Comparison of ENCODE assay signal across 8 mouse cellular contexts in genomic region chr12:108894432-108894816, GRCm38 (mm10). TPM values are rescaled to one million over a fixed set of nuclear protein-coding genes. Genes with fewer than 3 reads are reported as not detected.
DNase-seq lines count a peak whose midpoint lies in the region; ATAC-seq lines count a peak whose summit lies in the region.

No protein-coding gene starts in this region.

- no peak for DNase-seq in kidney, postnatal 10 days
- no peak for DNase-seq in right cerebral cortex, adult 2 months (ENCODE audit: low spot score in 2 of 2)
- DNase-seq in urinary bladder, adult 18-20 months (ENCODE audit: low spot score in 2 of 2) = no peak
- DNase-seq in thymus, adult 18-20 months = no peak

- no peak for ATAC-seq in kidney, embryonic 14.5 days (ENCODE audit: low FRiP score, low TSS enrichment)
- peak; percentile 65 for ATAC-seq in hindbrain, embryonic 13.5 days (ENCODE audit: low FRiP score)
- ATAC-seq in midbrain, embryonic 13.5 days = no peak; the same call in none of the 2 replicates

- peak overlapping the region; percentile 72 for H3K9ac ChIP-seq in kidney, embryonic 14.5 days (ENCODE audit: low read depth, low read length)
- peak overlapping the region; percentile 83 for H3K9ac ChIP-seq in hindbrain, embryonic 13.5 days
- H3K9ac ChIP-seq in midbrain, embryonic 13.5 days (replicated peaks) = peak overlapping the region; percentile 69

- H3K4me1 ChIP-seq in kidney, embryonic 14.5 days (ENCODE audit: control insufficient read depth, insufficient read depth, low read length) = peaks cover 18% of the 10 kb centered on the region
- peaks cover 4% of the 10 kb centered on the region; the same call in 1 of the 2 replicates for H3K4me1 ChIP-seq in brown adipose tissue, adult 24 weeks (ENCODE audit: control insufficient read depth, insufficient read depth, insufficient read length, low read length)
- H3K4me1 ChIP-seq in hindbrain, embryonic 13.5 days (replicated peaks) = peaks cover 28% of the 10 kb centered on the region
- peaks cover 25% of the 10 kb centered on the region for H3K4me1 ChIP-seq in midbrain, embryonic 13.5 days (replicated peaks)

- WGBS in kidney, embryonic 14.5 days = 2% methylated on average over 7 of the region's 7 CpGs
- 2% methylated on average over 7 of the region's 7 CpGs for WGBS in hindbrain, embryonic 13.5 days
- WGBS in midbrain, embryonic 13.5 days = 5% methylated on average over 7 of the region's 7 CpGs

- H3K27ac ChIP-seq in kidney, embryonic 14.5 days (ENCODE audit: low read depth, low read length) = no peak overlapping the region
- H3K27ac ChIP-seq in brown adipose tissue, adult 24 weeks (replicated peaks; ENCODE audit: low read depth, low read length) = peak overlapping the region; percentile 80
- H3K27ac ChIP-seq in hindbrain, embryonic 13.5 days = peak overlapping the region; percentile 74
- peak overlapping the region; percentile 6; the same call in 1 of the 2 replicates for H3K27ac ChIP-seq in midbrain, embryonic 13.5 days

- no peaks in the 10 kb centered on the region for H3K27me3 ChIP-seq in kidney, embryonic 14.5 days (ENCODE audit: control insufficient read depth, insufficient read depth, low read length)
- no peaks in the 10 kb centered on the region for H3K27me3 ChIP-seq in hindbrain, embryonic 13.5 days
- H3K27me3 ChIP-seq in midbrain, embryonic 13.5 days = no peaks in the 10 kb centered on the region

- H3K36me3 ChIP-seq in kidney, embryonic 14.5 days (ENCODE audit: control insufficient read depth, insufficient read depth, low read length) = 0 out of 2 replicates have a peak, but pooled peaks cover 10% of the 10 kb centered on the region
- H3K36me3 ChIP-seq in hindbrain, embryonic 13.5 days = peaks cover 24% of the 10 kb centered on the region
- peaks cover 21% of the 10 kb centered on the region for H3K36me3 ChIP-seq in midbrain, embryonic 13.5 days

- peak overlapping the region; percentile 96 for H3K4me3 ChIP-seq in kidney, embryonic 14.5 days (ENCODE audit: low read length)
- peak overlapping the region; percentile 76 for H3K4me3 ChIP-seq in brown adipose tissue, adult 24 weeks (ENCODE audit: insufficient read depth, low read depth, low read length)
- peak overlapping the region; percentile 91 for H3K4me3 ChIP-seq in hindbrain, embryonic 13.5 days
- peak overlapping the region; percentile 86 for H3K4me3 ChIP-seq in midbrain, embryonic 13.5 days (replicated peaks)

- H3K4me2 ChIP-seq in kidney, embryonic 14.5 days (replicated peaks; ENCODE audit: low read depth, low read length) = peak overlapping the region; percentile 75
- H3K4me2 ChIP-seq in hindbrain, embryonic 13.5 days = peak overlapping the region; percentile 75
- H3K4me2 ChIP-seq in midbrain, embryonic 13.5 days (replicated peaks) = peak overlapping the region; percentile 77

- no peaks in the 10 kb centered on the region for H3K9me3 ChIP-seq in kidney, embryonic 14.5 days (ENCODE audit: control insufficient read depth, low read length)
- H3K9me3 ChIP-seq in hindbrain, embryonic 13.5 days = no peaks in the 10 kb centered on the region
- no peaks in the 10 kb centered on the region for H3K9me3 ChIP-seq in midbrain, embryonic 13.5 days

RNA-seq across cellular contexts. Expression of gene Wars, which starts 0.5 kb away (rescaled TPM):
- 62.4 and 107 TPM in 2 replicates for polyA plus RNA-seq in kidney, embryonic 14.5 days (2014; fragmentation: Nextera tagmentation; extraction: Ambion mirVana)
- 26.0 and 32.0 TPM in 2 replicates for polyA plus RNA-seq in brown adipose tissue, adult 24 weeks (2012; ENCODE audit: insufficient read depth, insufficient read length, missing spikeins)
- polyA plus RNA-seq in hindbrain, embryonic 13.5 days (2015; fragmentation: Nextera tagmentation; extraction: Ambion mirVana) = 102 and 106 TPM in 2 replicates
- polyA plus RNA-seq in midbrain, embryonic 13.5 days (2015; fragmentation: Nextera tagmentation; extraction: Ambion mirVana) = 107 and 108 TPM in 2 replicates

RNA-seq across cellular contexts. Expression of gene Wdr25, which starts 1.0 kb away (rescaled TPM):
- polyA plus RNA-seq in kidney, embryonic 14.5 days (2014; fragmentation: Nextera tagmentation; extraction: Ambion mirVana) = 3.4 and 6.0 TPM in 2 replicates
- polyA plus RNA-seq in brown adipose tissue, adult 24 weeks (2012; ENCODE audit: insufficient read depth, insufficient read length, missing spikeins) = 1.9 and 2.4 TPM in 2 replicates
- polyA plus RNA-seq in hindbrain, embryonic 13.5 days (2015; fragmentation: Nextera tagmentation; extraction: Ambion mirVana) = 6.6 and 8.5 TPM in 2 replicates
- polyA plus RNA-seq in midbrain, embryonic 13.5 days (2015; fragmentation: Nextera tagmentation; extraction: Ambion mirVana) = 6.2 and 9.1 TPM in 2 replicates

RNA-seq across cellular contexts. Expression of gene Slc25a47, which starts 58.6 kb away (rescaled TPM):
- 7.6 and 9.0 TPM in 2 replicates for polyA plus RNA-seq in kidney, embryonic 14.5 days (2014; fragmentation: Nextera tagmentation; extraction: Ambion mirVana)
- 3.3 and 5.6 TPM in 2 replicates for polyA plus RNA-seq in brown adipose tissue, adult 24 weeks (2012; ENCODE audit: insufficient read depth, insufficient read length, missing spikeins)
- polyA plus RNA-seq in hindbrain, embryonic 13.5 days (2015; fragmentation: Nextera tagmentation; extraction: Ambion mirVana) = 9.8 and 10.8 TPM in 2 replicates
- 11.9 and 12.4 TPM in 2 replicates for polyA plus RNA-seq in midbrain, embryonic 13.5 days (2015; fragmentation: Nextera tagmentation; extraction: Ambion mirVana)

RNA-seq across cellular contexts. Expression of gene Slc25a29, which starts 58.7 kb away (rescaled TPM):
- polyA plus RNA-seq in kidney, embryonic 14.5 days (2014; fragmentation: Nextera tagmentation; extraction: Ambion mirVana) = 7.5 and 9.0 TPM in 2 replicates
- polyA plus RNA-seq in brown adipose tissue, adult 24 weeks (2012; ENCODE audit: insufficient read depth, insufficient read length, missing spikeins) = 1.2 and 1.8 TPM in 2 replicates
- polyA plus RNA-seq in hindbrain, embryonic 13.5 days (2015; fragmentation: Nextera tagmentation; extraction: Ambion mirVana) = 17.8 and 19.2 TPM in 2 replicates
- polyA plus RNA-seq in midbrain, embryonic 13.5 days (2015; fragmentation: Nextera tagmentation; extraction: Ambion mirVana) = 17.9 and 18.8 TPM in 2 replicates
